Mouse (Mus musculus): ENCODE measurements around the gene 7530416G11Rik. TPM values are rescaled to one million over a fixed set of nuclear protein-coding genes. Genes with fewer than 3 reads are reported as not detected.

The 7530416G11Rik gene
- polyA plus RNA-seq, 2 experiments = not detected

GRCm38 (mm10) chr15:85519438-85519837 is 16.4 kb upstream of the 7530416G11Rik start:
- 56% methylated on average over 4 of the region's 4 CpGs for WGBS
- H3K4me1 ChIP-seq (ENCODE audit: control insufficient read depth, insufficient read depth, low read length) = peaks cover 13% of the 10 kb centered on the region
- no peaks in the 10 kb centered on the region for H3K36me3 ChIP-seq (ENCODE audit: control insufficient read depth, insufficient read depth, low read length)
- DNase-seq (ENCODE audit: low spot score) (peak; percentile 47), ATAC-seq (ENCODE audit: low FRiP score, low read depth) (no peak)
- no peak for TF ChIP-seq POLR2A (IDR thresholded peaks at IDR 0.05; ENCODE audit: borderline replicate concordance, extremely low read depth, insufficient read depth, insufficient read length)
- no peak overlapping the region for H3K9ac ChIP-seq (ENCODE audit: low read depth, low read length, severe bottlenecking)
- H3K9me3 ChIP-seq (ENCODE audit: control insufficient read depth, low read length) = no peaks in the 10 kb centered on the region
- no peak overlapping the region for H3K4me3 ChIP-seq (replicated peaks; ENCODE audit: low read length)
- H3K4me2 ChIP-seq (replicated peaks; ENCODE audit: low read depth, low read length, severe bottlenecking) = no peak overlapping the region
- H3K27ac ChIP-seq (replicated peaks; ENCODE audit: low read depth, low read length) = no peak overlapping the region
- H3K27me3 ChIP-seq (ENCODE audit: control insufficient read depth, insufficient read depth, low read length) = no peaks in the 10 kb centered on the region

GRCm38 (mm10) chr15:85507370-85508014 is 4.5 kb upstream of the 7530416G11Rik start:
- Histone ChIP-seq H3K4me3 (replicated peaks; ENCODE audit: low read length) (no peak overlapping the region), H3K4me1 (ENCODE audit: control insufficient read depth, insufficient read depth, low read length) (peaks cover 5% of the 10 kb centered on the region), H3K4me2 (replicated peaks; ENCODE audit: low read depth, low read length, severe bottlenecking) (no peak overlapping the region), H3K9me3 (ENCODE audit: control insufficient read depth, low read length) (no peaks in the 10 kb centered on the region), H3K36me3 (ENCODE audit: control insufficient read depth, insufficient read depth, low read length) (no peaks in the 10 kb centered on the region), H3K27ac (replicated peaks; ENCODE audit: low read depth, low read length) (no peak overlapping the region), H3K27me3 (ENCODE audit: control insufficient read depth, insufficient read depth, low read length) (no peaks in the 10 kb centered on the region), H3K9ac (ENCODE audit: low read depth, low read length, severe bottlenecking) (no peak overlapping the region)
- DNase-seq (ENCODE audit: low spot score) (no peak), ATAC-seq (ENCODE audit: low FRiP score, low read depth) (no peak)
- WGBS = 84% methylated on average over 32 of the region's 32 CpGs
- TF ChIP-seq POLR2A (IDR thresholded peaks at IDR 0.05; ENCODE audit: borderline replicate concordance, extremely low read depth, insufficient read depth, insufficient read length) = no peak

- WGBS = 64% methylated on average over 1 of the region's 1 CpGs
- no peak overlapping the region for H3K4me3 ChIP-seq (replicated peaks; ENCODE audit: low read length)
- H3K9ac ChIP-seq (ENCODE audit: low read depth, low read length, severe bottlenecking) = no peak overlapping the region
- no peaks in the 10 kb centered on the region for H3K9me3 ChIP-seq (ENCODE audit: control insufficient read depth, low read length)
- no peak overlapping the region for H3K27ac ChIP-seq (replicated peaks; ENCODE audit: low read depth, low read length)
- ATAC-seq (ENCODE audit: low FRiP score, low read depth) (no peak), DNase-seq (ENCODE audit: low spot score) (no peak)
- H3K27me3 ChIP-seq (ENCODE audit: control insufficient read depth, insufficient read depth, low read length) = no peaks in the 10 kb centered on the region
- H3K4me1 ChIP-seq (ENCODE audit: control insufficient read depth, insufficient read depth, low read length) = peaks cover 5% of the 10 kb centered on the region
- no peak for TF ChIP-seq POLR2A (IDR thresholded peaks at IDR 0.05; ENCODE audit: borderline replicate concordance, extremely low read depth, insufficient read depth, insufficient read length)
- no peak overlapping the region for H3K4me2 ChIP-seq (replicated peaks; ENCODE audit: low read depth, low read length, severe bottlenecking)
- no peaks in the 10 kb centered on the region for H3K36me3 ChIP-seq (ENCODE audit: control insufficient read depth, insufficient read depth, low read length)
These were observed 3.7 kb upstream of the 7530416G11Rik start for GRCm38 (mm10) chr15:85506680-85507079.

- WGBS = 32% methylated on average over 14 of the region's 14 CpGs
- Histone ChIP-seq H3K4me2 (replicated peaks; ENCODE audit: low read depth, low read length, severe bottlenecking) (no peak overlapping the region), H3K4me3 (replicated peaks; ENCODE audit: low read length) (no peak overlapping the region), H3K36me3 (ENCODE audit: control insufficient read depth, insufficient read depth, low read length) (no peaks in the 10 kb centered on the region), H3K4me1 (ENCODE audit: control insufficient read depth, insufficient read depth, low read length) (peaks cover 5% of the 10 kb centered on the region), H3K9ac (ENCODE audit: low read depth, low read length, severe bottlenecking) (no peak overlapping the region), H3K27me3 (ENCODE audit: control insufficient read depth, insufficient read depth, low read length) (no peaks in the 10 kb centered on the region), H3K27ac (replicated peaks; ENCODE audit: low read depth, low read length) (no peak overlapping the region), H3K9me3 (ENCODE audit: control insufficient read depth, low read length) (no peaks in the 10 kb centered on the region)
- DNase-seq (ENCODE audit: low spot score) (peak; percentile 21), ATAC-seq (ENCODE audit: low FRiP score, low read depth) (no peak)
- no peak for TF ChIP-seq POLR2A (IDR thresholded peaks at IDR 0.05; ENCODE audit: borderline replicate concordance, extremely low read depth, insufficient read depth, insufficient read length)
These were observed 2.3 kb upstream of the 7530416G11Rik start for GRCm38 (mm10) chr15:85505118-85505925.

- no peak overlapping the region for H3K4me2 ChIP-seq (replicated peaks; ENCODE audit: low read depth, low read length, severe bottlenecking)
- no peak for ATAC-seq (ENCODE audit: low FRiP score, low read depth)
- WGBS = 83% methylated on average over 10 of the region's 10 CpGs
These were observed 2.8 kb downstream of the 7530416G11Rik start for GRCm38 (mm10) chr15:85500267-85500666.

More at GRCm38 (mm10) chr15:85500267-85500666, 2.8 kb downstream of the 7530416G11Rik start:
- Histone ChIP-seq H3K9me3 (ENCODE audit: control insufficient read depth, low read length) (no peaks in the 10 kb centered on the region), H3K4me3 (replicated peaks; ENCODE audit: low read length) (no peak overlapping the region), H3K4me1 (ENCODE audit: control insufficient read depth, insufficient read depth, low read length) (no peaks in the 10 kb centered on the region; the same call in 1 of the 2 replicates), H3K27me3 (ENCODE audit: control insufficient read depth, insufficient read depth, low read length) (no peaks in the 10 kb centered on the region), H3K27ac (replicated peaks; ENCODE audit: low read depth, low read length) (no peak overlapping the region), H3K36me3 (ENCODE audit: control insufficient read depth, insufficient read depth, low read length) (no peaks in the 10 kb centered on the region), H3K9ac (ENCODE audit: low read depth, low read length, severe bottlenecking) (no peak overlapping the region)
- no peak for DNase-seq (ENCODE audit: low spot score)
- TF ChIP-seq POLR2A (IDR thresholded peaks at IDR 0.05; ENCODE audit: borderline replicate concordance, extremely low read depth, insufficient read depth, insufficient read length) = no peak

Data from limb, embryonic 14.5 days (tissue).